Mouse (Mus musculus): ENCODE results near the gene Gm21858. TPM values are rescaled to one million over a fixed set of nuclear protein-coding genes. Genes with fewer than 3 reads are reported as not detected.
"Not testable (repeated sequence)": the region's sequence is repeated elsewhere in the genome, so short reads cannot be mapped to it uniquely, and the experiment has no call there.

The Gm21858 gene
- polyA plus RNA-seq (2014; fragmentation: Nextera tagmentation; extraction: Ambion mirVana): not detected in 2 replicates

GRCm38 (mm10) chrY:55731456-55731855 is at the start of gene Gm21858:
Gene Gm21858 (plus strand): TSS chrY:55731756.
- H3K36me3 ChIP-seq (replicated peaks; ENCODE audit: control insufficient read depth, insufficient read depth, low read depth, low read length); H3K9ac ChIP-seq (replicated peaks; ENCODE audit: low read length); H3K4me3 ChIP-seq (ENCODE audit: low read depth, low read length); H3K9me3 ChIP-seq (replicated peaks; ENCODE audit: control insufficient read depth, low read length); H3K4me1 ChIP-seq (ENCODE audit: control insufficient read depth, insufficient read depth, low read length); ATAC-seq (replicated peaks; ENCODE audit: insufficient number of reproducible peaks, low FRiP score, low TSS enrichment, low read depth); H3K27ac ChIP-seq (replicated peaks; ENCODE audit: low read depth, low read length); H3K27me3 ChIP-seq (ENCODE audit: control insufficient read depth, insufficient read depth, low read length); H3K4me2 ChIP-seq (ENCODE audit: low read depth, low read length); DNase-seq (ENCODE audit: low spot score): not testable (repeated sequence)
- WGBS: no CpG with 5 or more reads among the region's 6 CpGs
